Mouse (Mus musculus) embryonic facial prominence, embryonic 13.5 days (tissue): ENCODE measurements around the gene Dscaml1. TPM values are rescaled to one million over a fixed set of nuclear protein-coding genes. Genes with fewer than 3 reads are reported as not detected.

ENCODE experiments used
- ATAC-seq: fragments of 200-750 bp; cut with Nextera tagmentation; 2 replicates; pipeline ENCODE4 v1.8.0; 2017; ENCODE audit warnings: low read depth; ENCODE audit not compliant: insufficient number of reproducible peaks, insufficient read depth, low FRiP score, low TSS enrichment
- H3K27ac ChIP-seq: fragments of 300-500 bp; sonication (generic); 2 replicates; pipeline ENCODE4 v1.5.1; 2015; ENCODE audit warnings: moderate library complexity, mild to moderate bottlenecking, inconsistent platforms
- H3K27me3 ChIP-seq: fragments of 300-500 bp; sonication (generic); 2 replicates; pipeline ENCODE4 v1.6.1; 2015; ENCODE audit warnings: mild to moderate bottlenecking, inconsistent platforms
- H3K36me3 ChIP-seq: fragments of 300-500 bp; sonication (generic); 2 replicates; pipeline ENCODE4 v1.6.1; 2015; ENCODE audit warnings: mild to moderate bottlenecking, inconsistent platforms
- H3K4me1 ChIP-seq: fragments of 300-500 bp; sonication (generic); 2 replicates; pipeline ENCODE4 v1.6.1; 2015; ENCODE audit warnings: inconsistent platforms
- H3K4me2 ChIP-seq: fragments of 300-500 bp; sonication (generic); 2 replicates; pipeline ENCODE4 v1.6.1; 2015; ENCODE audit warnings: moderate library complexity, mild to moderate bottlenecking, inconsistent platforms
- H3K4me3 ChIP-seq: fragments of 300-500 bp; sonication (generic); 2 replicates; pipeline ENCODE4 v1.5.1; 2015; ENCODE audit warnings: mild to moderate bottlenecking, inconsistent platforms
- H3K9ac ChIP-seq: fragments of 300-500 bp; sonication (generic); 2 replicates; pipeline ENCODE4 v1.6.1; 2015; ENCODE audit warnings: mild to moderate bottlenecking, inconsistent platforms
- H3K9me3 ChIP-seq: fragments of 300-500 bp; sonication (generic); 2 replicates; pipeline ENCODE4 v1.6.1; 2016; ENCODE audit warnings: inconsistent platforms
- WGBS: fragments of 180-500 bp; shearing (Covaris S2); methylation state at CpG from one replicate; pipeline ENCODE4 v1.1.7; 2015; ENCODE audit warnings: mixed read lengths; 5-methylcytosine and 5-hydroxymethylcytosine counted together
- polyA plus RNA-seq: library from polyadenylated mRNA; unstranded; fragments of >200 nt; fragmentation: Nextera tagmentation; extraction: Ambion mirVana; gene quantifications from 2 replicates; pipeline ENCODE4 v1.2.1, GENCODE M21; 2015

Gene Dscaml1
- polyA plus RNA-seq, 1 experiment from 2014 or later, result 0.97 TPM

GRCm38 (mm10) chr9:45677236-45677781 lies 250.9 kb downstream of the Dscaml1 start:
- H3K4me2 ChIP-seq, result peak overlapping the region; percentile 53
- H3K9ac ChIP-seq, result 0 out of 2 replicates have a peak overlapping the region, but pooled peaks have one; percentile 21
- no peaks in the 10 kb centered on the region for H3K36me3 ChIP-seq
- H3K27me3 ChIP-seq, result no peaks in the 10 kb centered on the region
- peaks cover 36% of the 10 kb centered on the region for H3K4me1 ChIP-seq
- ATAC-seq, result peak; percentile 71; the same call in 1 of the 2 replicates
- no peaks in the 10 kb centered on the region for H3K9me3 ChIP-seq
- 15% methylated on average over 12 of the region's 12 CpGs for WGBS
- H3K4me3 ChIP-seq, result no peak overlapping the region
- H3K27ac ChIP-seq, result peak overlapping the region; percentile 92

DNA sequence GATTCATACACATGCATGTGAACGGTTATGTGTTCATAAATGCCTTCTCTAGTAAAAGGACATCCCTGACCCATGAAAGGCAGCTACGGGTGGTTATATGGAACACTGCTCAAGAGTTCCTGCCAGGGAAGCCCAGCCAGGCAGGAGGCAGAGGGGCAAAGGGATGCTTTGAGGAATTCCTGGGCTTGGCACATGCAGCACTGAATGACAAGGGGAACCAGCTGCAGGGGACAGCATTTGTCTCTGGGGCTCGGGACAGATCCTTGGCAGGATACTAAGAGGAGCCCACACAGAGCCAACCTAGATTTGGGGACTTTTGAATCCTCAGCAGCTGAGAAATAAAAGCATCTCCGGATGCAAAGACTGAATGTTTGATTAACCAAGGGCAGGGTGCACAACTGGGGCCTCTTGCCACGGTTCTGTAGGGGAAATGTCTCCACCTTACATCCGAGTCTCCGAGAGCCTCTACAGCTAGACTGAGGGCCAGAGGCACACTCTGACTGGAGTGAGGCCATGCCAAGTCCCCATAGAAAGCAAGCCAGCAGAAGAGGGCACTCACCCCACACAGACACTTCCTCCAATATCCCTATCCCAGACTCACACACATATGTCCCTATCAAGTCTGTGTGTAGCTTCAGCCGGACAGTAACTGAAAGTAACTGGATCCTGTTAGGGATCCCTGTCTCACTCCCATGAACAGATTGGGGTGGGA lies 251.7 kb downstream of the Dscaml1 start:
- Histone ChIP-seq H3K27ac (peak overlapping the region; percentile 92), H3K27me3 (no peaks in the 10 kb centered on the region), H3K9me3 (no peaks in the 10 kb centered on the region), H3K9ac (no peak overlapping the region), H3K4me3 (no peak overlapping the region), H3K36me3 (no peaks in the 10 kb centered on the region), H3K4me2 (peak overlapping the region; percentile 53), H3K4me1 (peaks cover 32% of the 10 kb centered on the region)
- WGBS, result 57% methylated on average over 8 of the region's 8 CpGs
- ATAC-seq, result no peak

DNA sequence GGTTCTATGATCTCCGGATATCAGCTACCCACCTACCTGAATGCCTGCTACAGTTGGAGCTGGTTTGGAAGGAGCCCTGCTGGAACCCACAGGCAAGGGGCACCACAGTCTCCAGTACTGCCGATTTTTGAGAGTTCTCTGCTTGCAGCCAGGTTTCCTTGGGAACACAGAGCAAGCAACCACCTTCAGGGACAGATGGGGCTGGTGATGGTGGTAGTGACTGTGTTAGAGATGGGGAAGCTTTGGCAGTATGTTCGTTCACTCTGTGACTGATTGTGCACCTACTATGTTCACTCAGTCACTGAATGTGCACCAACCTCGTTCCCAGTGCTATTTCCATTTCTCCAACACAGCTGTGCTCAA lies 252.2 kb downstream of the Dscaml1 start:
- no peaks in the 10 kb centered on the region for H3K27me3 ChIP-seq
- H3K4me3 ChIP-seq, result no peak overlapping the region
- H3K4me1 ChIP-seq, result peaks cover 32% of the 10 kb centered on the region
- no peak for ATAC-seq
- H3K27ac ChIP-seq, result peak overlapping the region; percentile 92
- H3K36me3 ChIP-seq, result no peaks in the 10 kb centered on the region
- no peak overlapping the region for H3K9ac ChIP-seq
- H3K4me2 ChIP-seq, result no peak overlapping the region
- no peaks in the 10 kb centered on the region for H3K9me3 ChIP-seq
- 75% methylated on average over 4 of the region's 4 CpGs for WGBS

GRCm38 (mm10) chr9:45682461-45682998 lies 256.1 kb downstream of the Dscaml1 start:
- no peak overlapping the region for H3K4me2 ChIP-seq
- H3K27me3 ChIP-seq, result no peaks in the 10 kb centered on the region
- H3K27ac ChIP-seq, result no peak overlapping the region
- no peaks in the 10 kb centered on the region for H3K9me3 ChIP-seq
- no peak for ATAC-seq
- H3K4me1 ChIP-seq, result peaks cover 16% of the 10 kb centered on the region
- H3K4me3 ChIP-seq, result no peak overlapping the region
- no peak overlapping the region for H3K9ac ChIP-seq
- H3K36me3 ChIP-seq, result no peaks in the 10 kb centered on the region
- 52% methylated on average over 11 of the region's 11 CpGs for WGBS

DNA sequence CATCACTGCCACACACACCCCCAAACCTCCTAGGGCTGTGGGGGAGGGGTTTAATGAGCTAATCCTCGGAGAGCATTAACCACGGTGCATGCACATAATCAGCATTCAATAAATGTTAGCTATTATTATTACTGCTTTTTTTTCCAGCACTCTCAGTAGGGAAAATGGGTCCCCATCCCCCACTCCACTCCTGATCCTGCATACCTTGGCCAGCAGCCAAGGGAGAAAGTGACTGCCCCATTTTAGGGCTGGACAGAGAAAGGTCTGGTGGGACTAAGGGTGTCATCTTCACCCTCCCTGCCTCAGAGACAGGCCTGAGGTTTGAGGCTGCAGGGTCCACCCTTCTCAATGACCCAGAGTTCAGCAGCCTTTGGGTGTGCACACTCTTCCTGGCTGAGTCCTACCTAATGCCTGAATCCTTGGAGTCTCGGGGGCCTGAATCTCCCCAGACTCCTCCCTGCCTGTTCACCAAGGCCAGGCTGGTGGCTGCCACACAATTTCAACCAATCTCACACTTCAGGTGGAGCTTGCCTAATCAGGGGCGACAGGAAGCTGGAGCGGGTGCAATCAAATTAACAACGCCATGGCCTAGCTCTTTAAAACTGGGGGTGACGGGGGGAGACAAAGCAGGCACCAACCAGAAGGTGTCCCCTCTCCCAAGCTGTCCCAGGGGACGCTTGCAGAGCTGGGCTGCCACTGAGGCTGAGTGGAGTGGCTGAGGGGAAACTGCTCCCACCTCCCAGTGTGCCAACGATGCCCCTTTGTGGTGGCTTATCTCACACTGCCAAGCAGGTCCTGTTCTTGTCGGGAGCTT lies 267.2 kb downstream of the Dscaml1 start:
- ATAC-seq, result no peak
- Histone ChIP-seq H3K27me3 (no peaks in the 10 kb centered on the region), H3K9me3 (no peaks in the 10 kb centered on the region), H3K36me3 (no peaks in the 10 kb centered on the region), H3K27ac (no peak overlapping the region), H3K9ac (no peak overlapping the region), H3K4me2 (no peak overlapping the region), H3K4me3 (no peak overlapping the region), H3K4me1 (peaks cover 19% of the 10 kb centered on the region)
- 41% methylated on average over 10 of the region's 10 CpGs for WGBS

GRCm38 (mm10) chr9:45694256-45694655 lies 267.8 kb downstream of the Dscaml1 start:
- no peak overlapping the region for H3K9ac ChIP-seq
- no peak overlapping the region for H3K4me2 ChIP-seq
- H3K27ac ChIP-seq, result no peak overlapping the region
- H3K4me1 ChIP-seq, result peaks cover 19% of the 10 kb centered on the region
- ATAC-seq, result no peak
- 28% methylated on average over 2 of the region's 2 CpGs for WGBS
- H3K27me3 ChIP-seq, result no peaks in the 10 kb centered on the region
- H3K4me3 ChIP-seq, result no peak overlapping the region
- H3K36me3 ChIP-seq, result no peaks in the 10 kb centered on the region
- H3K9me3 ChIP-seq, result no peaks in the 10 kb centered on the region

DNA sequence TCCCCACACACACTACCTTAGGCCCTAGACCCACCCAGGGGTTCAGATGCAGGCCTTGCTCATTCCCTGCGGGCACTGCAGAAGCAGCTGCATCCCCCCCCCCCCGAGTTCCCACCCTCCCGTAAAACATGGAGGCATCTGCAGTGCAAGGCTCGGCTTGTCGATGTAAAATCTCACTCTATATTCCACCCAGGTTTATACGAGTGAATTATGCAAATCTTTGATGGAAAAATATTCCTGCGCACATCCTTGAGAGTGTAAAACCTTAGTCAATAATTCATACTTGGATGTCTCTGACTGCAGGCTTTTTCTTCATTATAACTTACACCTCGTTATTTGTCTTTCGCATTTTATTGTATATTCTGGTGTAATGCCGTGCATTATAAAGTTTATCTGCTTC lies 272.7 kb downstream of the Dscaml1 start:
- no peaks in the 10 kb centered on the region for H3K36me3 ChIP-seq
- 73% methylated on average over 10 of the region's 10 CpGs for WGBS
- H3K4me3 ChIP-seq, result no peak overlapping the region
- H3K27me3 ChIP-seq, result no peaks in the 10 kb centered on the region; the same call in 1 of the 2 replicates
- peaks cover 4% of the 10 kb centered on the region for H3K4me1 ChIP-seq
- H3K9me3 ChIP-seq, result no peaks in the 10 kb centered on the region
- H3K9ac ChIP-seq, result no peak overlapping the region
- ATAC-seq, result no peak
- no peak overlapping the region for H3K27ac ChIP-seq
- no peak overlapping the region for H3K4me2 ChIP-seq

DNA sequence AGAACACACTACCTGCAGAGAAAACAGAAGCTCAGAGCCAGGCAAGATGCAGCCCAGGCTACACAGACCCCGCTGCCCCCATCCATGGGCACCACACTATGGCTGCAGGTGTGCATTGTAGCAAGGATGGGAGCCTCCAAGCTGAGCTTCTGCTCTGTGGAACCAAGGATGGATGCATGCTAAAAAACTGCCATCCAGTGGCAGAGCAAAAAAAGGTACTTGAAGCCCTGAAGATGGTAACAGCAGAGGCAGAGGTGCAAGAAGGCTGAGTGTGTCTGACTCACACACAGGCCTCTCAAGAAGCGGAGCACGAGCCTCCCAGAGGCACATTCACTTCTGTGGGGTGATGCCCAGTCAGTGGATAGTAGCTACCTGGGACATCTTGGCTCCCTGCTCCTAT lies 276.8 kb downstream of the Dscaml1 start:
- 0 out of 2 replicates have a peak, but pooled peaks cover 4% of the 10 kb centered on the region for H3K4me1 ChIP-seq
- WGBS, result 82% methylated on average over 3 of the region's 3 CpGs
- H3K27ac ChIP-seq, result no peak overlapping the region
- H3K9me3 ChIP-seq, result no peaks in the 10 kb centered on the region
- no peak overlapping the region for H3K9ac ChIP-seq
- H3K4me3 ChIP-seq, result no peak overlapping the region
- H3K27me3 ChIP-seq, result no peaks in the 10 kb centered on the region; the same call in 1 of the 2 replicates
- ATAC-seq, result no peak
- no peak overlapping the region for H3K4me2 ChIP-seq
- no peaks in the 10 kb centered on the region for H3K36me3 ChIP-seq

GRCm38 (mm10) chr9:45704441-45704840 lies 278.0 kb downstream of the Dscaml1 start:
- WGBS, result 79% methylated on average over 3 of the region's 3 CpGs

DNA sequence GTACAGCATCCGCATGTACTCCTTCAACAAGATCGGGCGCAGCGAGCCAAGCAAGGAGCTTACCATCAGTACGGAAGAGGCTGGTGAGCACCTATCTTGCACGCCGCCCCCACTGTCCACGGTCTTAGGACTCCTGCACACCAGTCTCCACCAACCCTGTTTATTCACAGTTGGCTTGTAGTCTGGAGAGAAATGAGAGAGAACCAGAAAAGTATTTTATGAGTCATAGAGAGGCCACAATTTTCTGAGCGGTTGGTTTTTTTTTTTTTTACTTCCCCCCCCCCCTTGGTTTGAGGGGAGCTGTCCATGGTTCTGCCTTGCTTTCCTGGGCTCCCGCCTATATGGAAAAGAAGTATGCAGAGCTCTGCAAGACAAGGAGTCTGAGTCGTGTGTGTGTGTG lies 283.9 kb downstream of the Dscaml1 start:
- Histone ChIP-seq H3K27me3 (no peaks in the 10 kb centered on the region; the same call in 1 of the 2 replicates), H3K9me3 (no peaks in the 10 kb centered on the region), H3K9ac (no peak overlapping the region), H3K4me3 (no peak overlapping the region), H3K4me1 (no peaks in the 10 kb centered on the region), H3K4me2 (no peak overlapping the region), H3K27ac (no peak overlapping the region), H3K36me3 (no peaks in the 10 kb centered on the region)
- 61% methylated on average over 11 of the region's 11 CpGs for WGBS
- ATAC-seq, result no peak

More at GRCm38 (mm10) chr9:45704441-45704840, 278.0 kb downstream of the Dscaml1 start:
- H3K4me1 ChIP-seq, result 0 out of 2 replicates have a peak, but pooled peaks cover 4% of the 10 kb centered on the region
- H3K27me3 ChIP-seq, result no peaks in the 10 kb centered on the region; the same call in 1 of the 2 replicates
- ATAC-seq, result no peak
- H3K4me3 ChIP-seq, result no peak overlapping the region
- H3K4me2 ChIP-seq, result no peak overlapping the region
- H3K9me3 ChIP-seq, result no peaks in the 10 kb centered on the region
- H3K36me3 ChIP-seq, result no peaks in the 10 kb centered on the region
- H3K27ac ChIP-seq, result no peak overlapping the region
- H3K9ac ChIP-seq, result no peak overlapping the region

- no peaks in the 10 kb centered on the region for H3K9me3 ChIP-seq
- WGBS, result 69% methylated on average over 3 of the region's 3 CpGs
- H3K27ac ChIP-seq, result no peak overlapping the region
- no peak overlapping the region for H3K9ac ChIP-seq
- no peak overlapping the region for H3K4me2 ChIP-seq
- no peaks in the 10 kb centered on the region for H3K4me1 ChIP-seq
- H3K36me3 ChIP-seq, result no peaks in the 10 kb centered on the region
- ATAC-seq, result no peak
- H3K4me3 ChIP-seq, result no peak overlapping the region
- H3K27me3 ChIP-seq, result no peaks in the 10 kb centered on the region; the same call in 1 of the 2 replicates
Measured at GRCm38 (mm10) chr9:45715387-45715786, 289.0 kb downstream of the Dscaml1 start.
